Mouse (Mus musculus) midbrain, embryonic 14.5 days (tissue): ENCODE results near the gene Cmklr1. TPM values are rescaled to one million over a fixed set of nuclear protein-coding genes. Genes with fewer than 3 reads are reported as not detected.

Experiments used
- ATAC-seq: fragments of 200-750 bp; cut with Nextera tagmentation; 2 replicates; pipeline ENCODE4 v1.8.0; 2017; ENCODE audit warnings: moderate number of reproducible peaks, moderate library complexity; ENCODE audit not compliant: low FRiP score, low TSS enrichment
- DNase-seq: peaks from one replicate; pipeline ENCODE4 v3.0.0-alpha.2; 2015
- H3K27ac ChIP-seq: fragments of 300-500 bp; sonication (generic); replicated peaks from 2 replicates; pipeline ENCODE4 v1.5.1; 2014; ENCODE audit warnings: mild to moderate bottlenecking, low read depth, low read length, moderate library complexity
- H3K27me3 ChIP-seq: fragments of 300-500 bp; sonication (generic); 2 replicates; pipeline ENCODE4 v1.6.1; 2014; ENCODE audit warnings: low read length, control low read depth, mixed read lengths; ENCODE audit not compliant: control insufficient read depth, insufficient read depth
- H3K36me3 ChIP-seq: fragments of 300-500 bp; sonication (generic); 2 replicates; pipeline ENCODE4 v1.6.1; 2014; ENCODE audit warnings: low read length, control low read depth; ENCODE audit not compliant: control insufficient read depth, insufficient read depth
- H3K4me1 ChIP-seq: fragments of 300-500 bp; sonication (generic); 2 replicates; pipeline ENCODE4 v1.6.1; 2014; ENCODE audit warnings: mild to moderate bottlenecking, antibody characterized with exemption, low read length, control low read depth; ENCODE audit not compliant: control insufficient read depth, insufficient read depth
- H3K4me2 ChIP-seq: fragments of 300-500 bp; sonication (generic); 2 replicates; pipeline ENCODE4 v1.6.1; 2014; ENCODE audit warnings: mild to moderate bottlenecking, low read length, moderate library complexity
- H3K4me3 ChIP-seq: fragments of 300-500 bp; sonication (generic); replicated peaks from 2 replicates; pipeline ENCODE4 v1.5.1; 2014; ENCODE audit warnings: low read depth, low read length
- H3K9ac ChIP-seq: fragments of 300-500 bp; sonication (generic); replicated peaks from 2 replicates; pipeline ENCODE4 v1.6.1; 2014; ENCODE audit warnings: mild to moderate bottlenecking, low read length, moderate library complexity
- H3K9me3 ChIP-seq: fragments of 300-500 bp; sonication (generic); 2 replicates; pipeline ENCODE4 v1.6.1; 2016; ENCODE audit warnings: low read length, control low read depth, mixed read lengths; ENCODE audit not compliant: control insufficient read depth
- WGBS: fragments of 180-500 bp; shearing (Covaris S2); extraction: QIAGEN DNeasy Blood & Tissue Kit; methylation state at CpG from one replicate; pipeline ENCODE4 v1.1.7; 2014; 5-methylcytosine and 5-hydroxymethylcytosine counted together
- polyA plus RNA-seq: library from polyadenylated mRNA; unstranded; fragments of >200 nt; fragmentation: Nextera tagmentation; extraction: Ambion mirVana; gene quantifications from 2 replicates; pipeline ENCODE4 v1.2.1, GENCODE M21; 2014

Gene Cmklr1
- polyA plus RNA-seq, 1 experiment from 2014 or later, result 2.1 TPM

DNA sequence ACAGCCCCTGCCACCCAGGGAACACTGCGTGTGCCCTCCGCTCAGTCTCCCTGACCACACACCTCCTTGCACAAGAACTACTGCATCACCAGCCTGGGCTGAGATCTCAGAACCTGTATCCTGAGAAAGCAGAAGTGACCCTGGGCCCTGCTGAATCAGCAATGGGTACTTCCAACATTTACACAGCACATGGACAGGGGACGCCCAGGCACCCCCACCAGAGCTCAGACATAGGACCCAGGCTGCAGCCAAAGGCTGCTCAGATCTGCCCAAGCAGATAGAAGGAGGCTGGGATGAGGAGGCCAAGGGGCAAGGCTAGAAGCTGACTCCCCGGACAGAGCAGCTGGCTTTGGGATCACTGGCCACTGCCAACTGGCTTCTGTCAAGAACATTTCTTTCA, 5.7 kb downstream of the Cmklr1 start:
- DNase-seq (no peak), ATAC-seq (no peak)
- 84% methylated on average over 4 of the region's 4 CpGs for WGBS

DNA sequence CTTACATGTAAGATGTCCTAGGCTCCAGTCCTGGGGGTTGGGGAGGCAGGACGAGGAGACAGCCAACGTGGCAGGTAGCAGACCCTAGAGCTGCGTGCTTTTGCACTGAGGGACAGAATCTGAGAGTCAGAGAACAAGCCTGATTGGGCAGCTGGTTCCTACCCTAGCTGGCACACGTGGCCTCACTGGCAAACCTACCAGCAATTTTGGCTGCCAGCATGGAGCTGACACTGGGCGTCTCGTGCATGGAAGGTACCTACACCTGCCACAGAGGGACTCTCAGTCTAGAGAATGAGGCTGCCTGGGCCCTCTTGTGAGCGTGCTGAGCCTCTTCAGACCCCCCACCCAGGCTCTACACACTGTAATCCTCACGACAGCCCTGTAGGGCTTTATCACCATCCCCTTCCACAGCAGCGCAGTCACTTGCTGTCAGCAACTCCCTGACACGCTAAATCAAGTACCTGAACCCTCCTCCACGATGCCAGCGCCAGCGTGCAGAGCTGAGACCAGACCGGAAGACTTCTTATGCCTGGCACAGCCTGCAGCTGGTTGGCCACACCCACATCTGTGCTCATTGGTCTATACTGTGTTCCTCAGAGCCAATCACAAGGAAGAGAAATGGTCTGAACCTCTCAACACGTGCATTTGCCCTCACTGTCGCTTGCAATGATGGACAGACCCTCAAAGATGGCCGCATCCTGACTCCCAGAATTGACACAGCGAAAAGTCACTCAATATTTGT, 6.9 kb downstream of the Cmklr1 start:
- Histone ChIP-seq H3K9ac (no peak overlapping the region; the same call in 1 of the 2 replicates), H3K4me3 (peak overlapping the region; percentile 24), H3K9me3 (no peaks in the 10 kb centered on the region), H3K27me3 (no peaks in the 10 kb centered on the region), H3K36me3 (no peaks in the 10 kb centered on the region), H3K4me2 (peak overlapping the region; percentile 48), H3K27ac (no peak overlapping the region), H3K4me1 (peaks cover 4% of the 10 kb centered on the region; the same call in 1 of the 2 replicates)
- peak; percentile 90 for ATAC-seq
- DNase-seq, result peak; percentile 82
- 43% methylated on average over 18 of the region's 18 CpGs for WGBS

More for the DNA sequence above, 5.7 kb downstream of the Cmklr1 start:
- Histone ChIP-seq H3K27me3 (no peaks in the 10 kb centered on the region), H3K27ac (no peak overlapping the region), H3K4me1 (peaks cover 4% of the 10 kb centered on the region; the same call in 1 of the 2 replicates), H3K9ac (no peak overlapping the region), H3K36me3 (no peaks in the 10 kb centered on the region), H3K4me3 (no peak overlapping the region), H3K9me3 (no peaks in the 10 kb centered on the region), H3K4me2 (no peak overlapping the region)

GRCm38 (mm10) chr5:113641066-113641465, 9.2 kb downstream of the Cmklr1 start:
- Histone ChIP-seq H3K27me3 (no peaks in the 10 kb centered on the region), H3K4me1 (peaks cover 4% of the 10 kb centered on the region; the same call in 1 of the 2 replicates), H3K4me3 (no peak overlapping the region), H3K9me3 (no peaks in the 10 kb centered on the region), H3K9ac (no peak overlapping the region), H3K4me2 (no peak overlapping the region), H3K36me3 (no peaks in the 10 kb centered on the region), H3K27ac (no peak overlapping the region)
- 53% methylated on average over 6 of the region's 6 CpGs for WGBS
- no peak for ATAC-seq
- no peak for DNase-seq

GRCm38 (mm10) chr5:113639126-113639525, 11.1 kb downstream of the Cmklr1 start:
- no peak overlapping the region for H3K4me2 ChIP-seq
- no peak for ATAC-seq
- no peaks in the 10 kb centered on the region for H3K27me3 ChIP-seq
- no peaks in the 10 kb centered on the region for H3K9me3 ChIP-seq
- no peak overlapping the region for H3K27ac ChIP-seq
- H3K9ac ChIP-seq, result no peak overlapping the region
- DNase-seq, result no peak
- H3K36me3 ChIP-seq, result no peaks in the 10 kb centered on the region
- 77% methylated on average over 5 of the region's 5 CpGs for WGBS
- peaks cover 4% of the 10 kb centered on the region; the same call in 1 of the 2 replicates for H3K4me1 ChIP-seq
- H3K4me3 ChIP-seq, result no peak overlapping the region

DNA sequence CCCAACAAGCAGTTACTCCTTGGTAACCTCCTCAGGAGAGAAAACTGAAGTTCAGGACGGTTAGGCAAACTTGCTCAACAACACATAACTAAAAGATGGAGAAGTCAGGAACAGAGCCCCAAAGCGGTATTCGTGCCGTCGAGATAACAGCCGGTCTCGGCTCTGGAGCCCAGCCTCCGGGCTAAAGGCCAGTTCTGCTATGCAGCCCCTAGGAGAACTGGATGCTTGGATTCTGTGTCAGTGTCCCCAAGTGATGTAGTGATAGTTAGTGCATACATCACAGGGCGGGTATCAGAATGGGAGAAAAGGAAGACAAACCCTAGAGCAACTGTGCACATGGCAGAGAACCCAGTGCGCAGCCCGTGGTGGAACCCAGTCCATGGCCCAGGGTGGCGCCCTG, 12.2 kb downstream of the Cmklr1 start:
- no peak overlapping the region for H3K27ac ChIP-seq
- no peak overlapping the region for H3K4me2 ChIP-seq
- 89% methylated on average over 12 of the region's 12 CpGs for WGBS
- no peaks in the 10 kb centered on the region for H3K9me3 ChIP-seq
- no peak overlapping the region for H3K4me3 ChIP-seq
- no peak for DNase-seq
- no peaks in the 10 kb centered on the region for H3K27me3 ChIP-seq
- H3K4me1 ChIP-seq, result peaks cover under 1% of the 10 kb centered on the region; the same call in 1 of the 2 replicates
- no peak for ATAC-seq
- H3K36me3 ChIP-seq, result no peaks in the 10 kb centered on the region
- H3K9ac ChIP-seq, result no peak overlapping the region

DNA sequence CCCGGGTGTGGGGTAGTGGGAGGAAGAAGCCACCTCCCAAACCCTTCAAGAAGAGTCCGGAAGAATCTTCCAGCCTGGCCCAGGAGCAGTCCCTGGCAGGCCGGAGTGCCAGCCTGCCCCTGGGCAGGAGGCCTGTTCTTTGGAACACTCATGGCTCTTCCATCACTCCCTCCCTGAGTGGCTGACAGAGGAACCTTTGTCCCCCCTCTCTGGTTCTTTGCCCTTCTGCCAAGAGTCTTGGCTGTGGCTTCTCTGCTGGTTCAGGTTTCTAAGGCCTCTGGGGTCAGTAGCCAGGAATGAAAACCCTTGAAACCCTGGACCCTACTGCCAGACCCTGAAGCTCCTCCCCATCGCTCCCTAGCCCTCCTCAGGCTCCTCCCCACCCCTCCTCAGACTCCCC, 12.6 kb downstream of the Cmklr1 start:
- Histone ChIP-seq H3K9me3 (no peaks in the 10 kb centered on the region), H3K9ac (no peak overlapping the region), H3K4me2 (no peak overlapping the region), H3K4me1 (no peaks in the 10 kb centered on the region), H3K27me3 (no peaks in the 10 kb centered on the region), H3K36me3 (no peaks in the 10 kb centered on the region), H3K4me3 (no peak overlapping the region), H3K27ac (no peak overlapping the region)
- WGBS, result 82% methylated on average over 4 of the region's 4 CpGs
- no peak for ATAC-seq
- no peak for DNase-seq

DNA sequence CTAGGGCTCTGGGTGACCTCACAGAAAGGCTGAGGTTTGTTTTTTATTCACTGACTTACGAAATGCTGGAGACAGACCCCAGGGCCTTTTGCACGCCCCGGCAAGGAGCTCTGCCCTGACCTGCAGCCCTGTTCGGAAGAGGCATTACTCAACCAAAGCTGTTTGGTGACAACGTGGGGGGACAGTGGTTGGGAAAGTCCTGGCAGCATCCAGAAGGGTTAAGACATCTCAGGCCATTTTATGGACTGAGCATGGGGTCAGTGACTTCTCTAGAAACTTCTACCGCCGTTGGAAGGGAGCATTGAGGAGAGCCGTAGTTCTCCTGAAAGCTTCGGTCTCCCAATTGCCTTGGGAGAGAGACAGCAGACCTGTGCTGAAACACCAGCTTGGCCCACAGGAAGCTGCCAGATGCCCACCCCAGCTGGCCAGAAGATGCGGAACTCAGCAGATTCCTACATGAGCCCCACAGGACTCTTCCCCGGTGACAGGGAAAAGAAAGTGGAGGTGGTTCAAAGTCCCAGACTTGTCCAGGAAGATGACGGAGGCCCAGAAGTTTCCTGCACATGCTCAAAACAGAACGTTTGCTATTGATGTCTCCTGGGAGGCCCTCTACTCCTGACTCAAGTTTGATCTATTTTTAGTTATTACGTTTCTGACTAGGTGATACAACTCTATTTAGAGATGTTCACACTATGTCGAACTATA, 14.2 kb downstream of the Cmklr1 start:
- Histone ChIP-seq H3K27ac (no peak overlapping the region), H3K4me2 (no peak overlapping the region), H3K36me3 (no peaks in the 10 kb centered on the region), H3K27me3 (no peaks in the 10 kb centered on the region), H3K4me1 (no peaks in the 10 kb centered on the region), H3K4me3 (no peak overlapping the region), H3K9me3 (no peaks in the 10 kb centered on the region), H3K9ac (no peak overlapping the region)
- no peak for DNase-seq
- WGBS, result 86% methylated on average over 15 of the region's 15 CpGs
- ATAC-seq, result no peak

GRCm38 (mm10) chr5:113634887-113635610, 15.2 kb downstream of the Cmklr1 start:
- H3K36me3 ChIP-seq, result no peaks in the 10 kb centered on the region
- no peak for ATAC-seq
- no peaks in the 10 kb centered on the region for H3K9me3 ChIP-seq
- H3K27me3 ChIP-seq, result no peaks in the 10 kb centered on the region
- 87% methylated on average over 7 of the region's 7 CpGs for WGBS
- no peak overlapping the region for H3K9ac ChIP-seq
- no peak overlapping the region for H3K27ac ChIP-seq
- H3K4me1 ChIP-seq, result no peaks in the 10 kb centered on the region
- no peak overlapping the region for H3K4me2 ChIP-seq
- no peak for DNase-seq
- H3K4me3 ChIP-seq, result no peak overlapping the region
